Mouse (Mus musculus) bone marrow macrophage, adult 2 months (primary cell): Measurements from ENCODE around the gene 1700017D01Rik.

ENCODE experiments used
- CTCF ChIP-seq: IDR thresholded peaks from 2 replicates; pipeline ENCODE4 v1.5.1; 2012; ENCODE audit warnings: low read depth, mild to moderate bottlenecking, low read length, moderate library complexity
- POLR2A ChIP-seq: IDR thresholded peaks from 2 replicates; pipeline ENCODE4 v1.6.1; 2012; ENCODE audit warnings: mild to moderate bottlenecking, low read depth, low read length, borderline replicate concordance

DNA sequence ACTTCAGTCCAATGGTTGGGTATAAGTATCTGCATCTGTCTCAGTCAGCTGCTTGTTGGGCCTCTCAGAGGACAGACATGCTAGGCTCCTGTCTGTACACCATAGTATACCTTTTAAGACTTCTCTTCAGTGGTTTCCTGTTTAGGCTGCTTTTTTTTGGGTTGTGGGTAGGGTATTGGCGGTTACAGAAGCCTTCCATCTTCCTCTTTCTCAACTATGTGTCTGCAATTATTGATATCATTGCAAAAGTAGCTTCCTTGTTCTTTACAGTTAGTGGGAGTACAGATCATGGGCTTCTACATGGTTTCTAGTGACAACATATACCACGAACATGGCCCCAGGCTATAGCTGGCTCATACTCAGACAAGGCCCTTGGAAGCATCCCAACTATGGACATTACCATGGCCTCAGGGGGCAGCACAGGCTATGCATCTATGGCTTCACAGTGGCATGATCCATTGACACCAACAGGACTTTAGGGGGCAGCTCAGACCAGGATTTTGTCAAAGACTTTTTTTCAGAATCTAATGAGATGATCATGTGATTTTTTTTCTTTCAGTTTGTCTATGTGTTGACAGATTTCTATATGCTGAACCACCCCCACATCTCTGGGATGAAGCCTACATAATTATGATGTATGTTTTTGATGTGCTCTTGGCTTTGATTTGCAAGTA lies 65.3 kb downstream of the 1700017D01Rik start:
- TF ChIP-seq POLR2A (no peak), CTCF (no peak)
